Mouse (Mus musculus): Measurements from ENCODE around the gene Msantd4.
"Not testable (repeated sequence)": the region's sequence is repeated elsewhere in the genome, so short reads cannot be mapped to it uniquely, and the experiment has no call there.

Gene Msantd4

GRCm38 (mm10) chr9:4375828-4376639 is at the start of gene Msantd4:
Gene Msantd4 (plus strand): TSS chr9:4376562.
- peak; percentile 99 for DNase-seq

- DNase-seq, result no peak
Measured at GRCm38 (mm10) chr9:4353163-4353562, 23.2 kb upstream of the Msantd4 start.

GRCm38 (mm10) chr9:4376640-4377120 is 318 bp downstream of the Msantd4 start:
- DNase-seq, result peak; percentile 55

GRCm38 (mm10) chr9:4400801-4401200 is 24.4 kb downstream of the Msantd4 start:
- DNase-seq, result not testable (repeated sequence)
